Mouse (Mus musculus): ENCODE results near the gene Mast4.

The Mast4 gene

DNA sequence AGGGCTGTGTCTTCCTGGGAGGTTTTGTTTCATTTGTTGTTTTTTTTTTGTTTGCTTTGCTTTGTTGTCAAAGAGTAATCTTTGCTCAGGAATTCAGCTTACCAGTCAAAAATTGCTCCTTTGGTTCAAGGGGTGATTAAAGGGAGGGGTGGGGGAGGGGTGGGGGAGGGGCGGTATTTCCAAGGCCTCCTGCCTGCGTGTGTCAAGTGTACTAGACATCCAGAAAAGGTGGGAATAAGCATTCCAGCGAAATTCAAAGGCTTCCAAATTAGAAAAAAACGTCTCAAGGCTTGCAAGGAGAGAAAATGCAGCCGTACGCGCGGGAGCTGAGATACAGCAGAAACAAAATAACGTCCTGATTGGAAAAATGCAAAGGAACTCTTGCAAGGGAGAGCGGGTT lies 636.0 kb downstream of the Mast4 start:
- no peak for DNase-seq (ENCODE audit: low spot score in 2 of 2)

GRCm38 (mm10) chr13:102695121-102695905 lies 639.0 kb downstream of the Mast4 start:
- DNase-seq (ENCODE audit: low spot score in 2 of 2): no peak

- no peak for DNase-seq (ENCODE audit: low spot score in 2 of 2)
These were observed 640.1 kb downstream of the Mast4 start for GRCm38 (mm10) chr13:102694154-102694553.

DNA sequence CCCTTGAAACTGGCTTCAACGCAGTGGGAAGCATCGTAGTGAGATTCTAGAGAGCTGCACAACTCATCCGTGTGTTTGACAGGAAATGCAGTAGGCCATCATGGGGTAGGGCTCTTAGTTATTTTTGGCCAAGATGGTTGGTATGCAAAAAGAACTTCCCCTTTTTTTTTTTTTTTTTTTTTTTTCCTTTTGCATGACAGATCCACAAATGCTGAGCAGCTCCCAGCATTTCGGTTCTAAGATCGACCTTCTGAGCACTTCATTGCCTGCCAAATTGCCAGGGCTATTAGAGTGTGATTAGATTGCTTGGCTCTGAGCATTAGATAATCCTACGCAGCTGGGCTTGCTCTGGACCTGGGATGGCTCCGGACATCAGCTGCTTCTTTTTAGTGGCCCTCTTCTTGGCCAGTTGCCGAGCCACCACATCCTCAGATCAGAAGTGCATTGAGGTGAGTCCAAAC lies 640.9 kb downstream of the Mast4 start, which contains the start of gene Cd180:
TSS of gene Cd180 (plus strand) at position 218 of the 461 bp plus-strand sequence.
- DNase-seq (ENCODE audit: low spot score in 2 of 2): no peak

DNA sequence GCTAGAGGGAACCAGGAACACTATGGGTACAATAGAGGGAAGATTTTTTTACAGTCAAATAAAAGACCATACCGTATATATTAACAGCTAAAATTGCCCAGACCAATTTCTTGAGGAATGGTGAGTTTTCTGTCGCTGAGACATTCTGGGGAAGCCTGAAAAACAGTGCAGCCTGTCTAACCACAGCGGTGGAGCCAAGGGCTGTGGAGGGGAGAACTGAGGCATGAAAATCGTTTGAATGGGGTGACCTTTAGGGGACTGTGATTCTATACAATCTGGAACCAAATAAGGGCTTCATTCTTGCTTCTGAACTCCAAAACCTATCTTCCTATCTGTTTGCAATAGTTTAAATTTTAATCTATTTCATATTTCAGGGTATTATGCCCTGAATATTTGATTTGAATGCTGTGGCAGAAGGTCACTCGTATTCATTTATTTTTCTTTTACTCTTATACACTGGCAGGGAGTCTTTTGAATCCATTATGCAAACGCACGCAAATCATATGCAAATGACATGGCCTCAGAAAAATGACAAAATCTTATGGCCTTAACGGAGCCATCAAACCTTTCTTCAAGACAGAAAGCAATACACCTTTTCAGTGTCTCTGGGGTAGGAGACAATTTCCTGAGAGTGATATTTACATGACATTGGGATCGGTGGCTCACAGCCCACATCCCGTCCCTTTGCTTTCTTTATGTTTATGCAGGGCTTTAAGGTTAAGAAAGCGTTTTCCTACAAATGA lies 642.7 kb downstream of the Mast4 start:
- DNase-seq (ENCODE audit: low spot score in 2 of 2): no peak

GRCm38 (mm10) chr13:102690184-102690583 lies 644.1 kb downstream of the Mast4 start:
- DNase-seq (ENCODE audit: low spot score in 2 of 2): no peak

- DNase-seq (ENCODE audit: low spot score in 2 of 2): no peak
These were observed 644.9 kb downstream of the Mast4 start for GRCm38 (mm10) chr13:102689201-102690090.

DNA sequence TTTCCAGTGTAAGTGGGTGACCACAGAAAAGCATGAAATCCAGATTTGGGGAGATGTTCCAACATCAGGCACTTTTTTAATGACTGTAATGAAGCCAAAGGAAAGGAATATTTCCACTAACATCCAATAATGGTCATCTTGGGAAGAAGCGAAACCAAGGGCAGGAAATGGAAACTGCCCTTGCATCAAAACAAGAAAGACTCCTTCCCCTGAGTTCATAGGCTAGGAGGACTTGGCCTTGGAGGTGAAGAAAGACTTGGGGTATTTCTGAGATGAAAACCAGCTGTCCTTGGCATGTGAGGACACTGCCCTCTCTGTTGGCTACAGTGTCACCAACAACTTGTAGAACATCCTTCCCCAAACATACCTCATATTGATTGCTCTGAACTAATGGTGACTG lies 646.2 kb downstream of the Mast4 start:
- no peak for DNase-seq (ENCODE audit: low spot score in 2 of 2)

DNA sequence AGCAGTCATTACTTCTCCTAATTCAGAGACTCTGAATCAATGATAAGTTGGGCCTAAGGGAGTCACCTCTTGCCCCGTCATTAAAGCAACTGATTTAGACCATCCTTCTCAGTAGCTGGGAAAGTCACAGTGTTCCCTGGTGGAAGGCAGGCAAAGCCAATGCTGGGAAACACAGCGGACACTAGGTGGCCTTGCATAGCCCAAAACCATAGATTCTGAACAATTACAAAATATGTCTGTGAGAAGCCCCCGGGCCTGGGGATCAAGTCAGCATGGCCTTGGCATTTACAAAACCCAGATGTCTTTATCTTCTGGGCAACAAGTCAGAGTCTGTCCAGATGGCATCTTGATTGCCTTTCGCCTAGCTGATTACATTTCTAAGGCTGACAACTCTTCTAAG lies 649.4 kb downstream of the Mast4 start:
- no peak for DNase-seq (ENCODE audit: low spot score in 2 of 2)
